27 mouse cellular contexts compared by ENCODE assay signal in the genomic region with DNA sequence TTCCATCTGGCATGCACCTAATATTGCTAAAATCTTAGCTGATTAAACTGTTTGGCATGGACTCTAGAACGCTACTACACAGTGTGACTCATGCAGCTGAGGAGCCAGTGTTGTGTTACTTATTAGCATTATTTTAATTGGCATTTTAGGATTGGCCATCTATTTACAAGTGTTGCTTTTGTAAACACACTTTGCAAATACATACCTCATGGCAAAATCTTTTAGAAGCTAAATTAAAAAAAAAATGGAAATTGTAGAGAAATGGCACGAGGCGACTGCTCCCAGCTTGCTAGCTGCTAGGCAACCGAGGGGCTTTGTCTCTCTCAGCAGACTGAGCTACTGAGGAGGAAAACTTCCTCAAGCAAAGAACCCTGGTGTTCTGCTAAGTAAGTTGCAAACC. TPM values are rescaled to one million over a fixed set of nuclear protein-coding genes. Genes with fewer than 3 reads are reported as not detected.
"Had no signal": no experiment of that assay in that cellular context is flagged by ENCODE, and none has a peak within 500 bp of the region (broad histone marks: within the 10 kb centered on the region; RNA-seq: fewer than 3 reads in every experiment).

No protein-coding gene starts in this region.

- H3K27me3 ChIP-seq: limb, embryonic 12.5 days; limb, embryonic 15.5 days; midbrain, embryonic 12.5 days; neural tube, embryonic 13.5 days had no signal

- ATAC-seq: liver, postnatal 0 days; lung, postnatal 0 days had no signal

- H3K27ac ChIP-seq: kidney, embryonic 15.5 days; left cerebral cortex, adult 2 months; limb, embryonic 12.5 days; limb, embryonic 15.5 days; liver, embryonic 14.5 days; macrophage; midbrain, embryonic 12.5 days; neural tube, embryonic 13.5 days; stomach, postnatal 0 days had no signal

- H3K4me2 ChIP-seq: kidney, embryonic 15.5 days; limb, embryonic 12.5 days; limb, embryonic 15.5 days; liver, embryonic 11.5 days; lung, embryonic 14.5 days; midbrain, embryonic 12.5 days; neural tube, embryonic 13.5 days had no signal

- H3K4me3 ChIP-seq: kidney, embryonic 15.5 days; left cerebral cortex, adult 2 months; limb, embryonic 12.5 days; limb, embryonic 15.5 days; midbrain, embryonic 12.5 days; myocyte; neural tube, embryonic 13.5 days had no signal

- H3K9me3 ChIP-seq: limb, embryonic 12.5 days; limb, embryonic 15.5 days; midbrain, embryonic 12.5 days; neural tube, embryonic 13.5 days had no signal

- DNase-seq: kidney, adult 11 months; kidney, adult 8-10 months; kidney, postnatal 10 days; kidney, postnatal 36 days; layer of hippocampus, postnatal 36 days; left cerebral cortex, postnatal 4 days; liver, postnatal 0 days; lung, embryonic 14.5 days; retina, postnatal 1 day; thymus, adult 2 months; thymus, postnatal 14 days; thymus, postnatal 4 days had no signal

- H3K36me3 ChIP-seq: kidney, embryonic 15.5 days; limb, embryonic 12.5 days; limb, embryonic 15.5 days; midbrain, embryonic 12.5 days; neural tube, embryonic 13.5 days had no signal

- H3K9ac ChIP-seq: kidney, embryonic 15.5 days; limb, embryonic 12.5 days; limb, embryonic 15.5 days; liver, embryonic 14.5 days; liver, postnatal 0 days; lung, embryonic 14.5 days; midbrain, embryonic 12.5 days; neural tube, embryonic 13.5 days had no signal

- H3K4me1 ChIP-seq: kidney, embryonic 15.5 days; limb, embryonic 12.5 days; limb, embryonic 15.5 days; midbrain, embryonic 12.5 days; neural tube, embryonic 13.5 days had no signal

RNA-seq across cellular contexts. Expression of a gene that starts 21.9 kb away (rescaled TPM):
- total RNA-seq: monocyte, adult 5-6 weeks had no signal

RNA-seq across cellular contexts. Expression of a gene that starts 41.3 kb away (rescaled TPM):
- total RNA-seq: megakaryocyte, adult 5-6 weeks; monocyte, adult 5-6 weeks; neutrophil, adult 5-6 weeks had no signal

RNA-seq across cellular contexts. Expression of a gene that starts 43.3 kb away (rescaled TPM):
- total RNA-seq: megakaryocyte, adult 5-6 weeks; monocyte, adult 5-6 weeks; neutrophil, adult 5-6 weeks had no signal

RNA-seq across cellular contexts. Expression of a gene that starts 43.9 kb away (rescaled TPM):
- total RNA-seq: megakaryocyte, adult 5-6 weeks; monocyte, adult 5-6 weeks; neutrophil, adult 5-6 weeks had no signal
- polyA plus RNA-seq: limb, embryonic 12.5 days; limb, embryonic 15.5 days; liver, embryonic 11.5 days; macrophage had no signal
